ENCODE assay signal across 8 mouse cellular contexts in genomic region chr2:48624040-48624439, GRCm38 (mm10).
DNase-seq lines count a peak whose midpoint lies in the region; ATAC-seq and TF ChIP-seq lines count a peak whose summit lies in the region.

No protein-coding gene starts in this region.

- ATAC-seq in embryonic facial prominence, embryonic 14.5 days (ENCODE audit: low read depth) = peak; percentile 84; the same call in 1 of the 2 replicates
- ATAC-seq in kidney, embryonic 15.5 days (replicated peaks; ENCODE audit: low FRiP score) = peak; percentile 56; the same call in 1 of the 2 replicates

- DNase-seq in gastrocnemius, adult 2 months = peak; percentile 27
- DNase-seq in gastrocnemius, postnatal 4 days (ENCODE audit: low spot score in 2 of 2) = no peak
- DNase-seq in embryonic facial prominence, embryonic 14.5 days (ENCODE audit: low spot score) = peak; percentile 42
- DNase-seq in lung, postnatal 14 days = peak; percentile 37
- no peak for DNase-seq in midbrain, embryonic 10.5 days (ENCODE audit: low spot score)
- DNase-seq in cerebellum, postnatal 4 days (ENCODE audit: low spot score in 2 of 2) = no peak
- no peak for DNase-seq in spleen, adult 12 weeks (ENCODE audit: low spot score)

- H3K4me3 ChIP-seq in gastrocnemius, adult 2 months = no peak overlapping the region
- H3K4me3 ChIP-seq in embryonic facial prominence, embryonic 14.5 days (ENCODE audit: low read depth, low read length) = no peak overlapping the region
- H3K4me3 ChIP-seq in kidney, embryonic 15.5 days (replicated peaks) = no peak overlapping the region
- no peak overlapping the region for H3K4me3 ChIP-seq in midbrain, embryonic 10.5 days

- H3K9me3 ChIP-seq in embryonic facial prominence, embryonic 14.5 days (ENCODE audit: control insufficient read depth, low read length) = no peaks in the 10 kb centered on the region
- H3K9me3 ChIP-seq in kidney, embryonic 15.5 days (replicated peaks) = no peaks in the 10 kb centered on the region
- H3K9me3 ChIP-seq in midbrain, embryonic 10.5 days (replicated peaks) = no peaks in the 10 kb centered on the region

- 55% methylated on average over 6 of the region's 6 CpGs for WGBS in embryonic facial prominence, embryonic 14.5 days
- WGBS in kidney, embryonic 15.5 days = 62% methylated on average over 6 of the region's 6 CpGs
- WGBS in midbrain, embryonic 10.5 days = 72% methylated on average over 6 of the region's 6 CpGs

- intact Hi-C loops in gastrocnemius, adult 2 months (cut with DNase I) = no loop called here

- no peaks in the 10 kb centered on the region for H3K36me3 ChIP-seq in embryonic facial prominence, embryonic 14.5 days (ENCODE audit: control insufficient read depth, insufficient read depth, low read length)
- no peaks in the 10 kb centered on the region for H3K36me3 ChIP-seq in kidney, embryonic 15.5 days
- no peaks in the 10 kb centered on the region for H3K36me3 ChIP-seq in midbrain, embryonic 10.5 days

- TF ChIP-seq CTCF in gastrocnemius, adult 2 months (IDR thresholded peaks at IDR 0.05) = no peak

- H3K4me2 ChIP-seq in embryonic facial prominence, embryonic 14.5 days (ENCODE audit: low read depth, low read length) = no peak overlapping the region
- no peak overlapping the region for H3K4me2 ChIP-seq in kidney, embryonic 15.5 days

- H3K4me1 ChIP-seq in embryonic facial prominence, embryonic 14.5 days (ENCODE audit: control insufficient read depth, insufficient read depth, low read length) = no peaks in the 10 kb centered on the region
- peaks cover 10% of the 10 kb centered on the region; the same call in 1 of the 2 replicates for H3K4me1 ChIP-seq in kidney, embryonic 15.5 days
- H3K4me1 ChIP-seq in midbrain, embryonic 10.5 days = peaks cover 3% of the 10 kb centered on the region

- no peak overlapping the region for H3K9ac ChIP-seq in embryonic facial prominence, embryonic 14.5 days (ENCODE audit: low read depth, low read length)
- no peak overlapping the region for H3K9ac ChIP-seq in kidney, embryonic 15.5 days

- H3K27ac ChIP-seq in gastrocnemius, adult 2 months = no peak overlapping the region
- no peak overlapping the region for H3K27ac ChIP-seq in embryonic facial prominence, embryonic 14.5 days (replicated peaks; ENCODE audit: low read depth, low read length)
- no peak overlapping the region for H3K27ac ChIP-seq in kidney, embryonic 15.5 days
- H3K27ac ChIP-seq in midbrain, embryonic 10.5 days (replicated peaks) = no peak overlapping the region

- H3K27me3 ChIP-seq in embryonic facial prominence, embryonic 14.5 days (replicated peaks; ENCODE audit: control insufficient read depth, insufficient read depth, low read length) = no peaks in the 10 kb centered on the region
- H3K27me3 ChIP-seq in kidney, embryonic 15.5 days = no peaks in the 10 kb centered on the region
- no peaks in the 10 kb centered on the region; the same call in 1 of the 2 replicates for H3K27me3 ChIP-seq in midbrain, embryonic 10.5 days (ENCODE audit: low read depth, poor library complexity, severe bottlenecking)

Comparison
In these comparisons a context has a peak if more than half of its experiments do, and no peak if none do; other contexts are left out.
1. DNase-seq: peak in gastrocnemius, adult 2 months (single experiment), embryonic facial prominence, embryonic 14.5 days (single experiment) and lung, postnatal 14 days (single experiment); none in gastrocnemius, postnatal 4 days (0 of 2), midbrain, embryonic 10.5 days (single experiment), cerebellum, postnatal 4 days (0 of 2) and spleen, adult 12 weeks (single experiment).